Mouse (Mus musculus): ENCODE data around the gene Fancg.
A peak's percentile ranks its signal among the peaks of the same experiment; 100 is the strongest.

Fancg gene

GRCm38 (mm10) chr4:43010161-43011038 is at the start of gene Fancg:
Gene Fancg (minus strand): TSS chr4:43010506.
- peak; percentile 75 to 80 for DNase-seq (ENCODE audit: low spot score in 2 of 2)

DNA sequence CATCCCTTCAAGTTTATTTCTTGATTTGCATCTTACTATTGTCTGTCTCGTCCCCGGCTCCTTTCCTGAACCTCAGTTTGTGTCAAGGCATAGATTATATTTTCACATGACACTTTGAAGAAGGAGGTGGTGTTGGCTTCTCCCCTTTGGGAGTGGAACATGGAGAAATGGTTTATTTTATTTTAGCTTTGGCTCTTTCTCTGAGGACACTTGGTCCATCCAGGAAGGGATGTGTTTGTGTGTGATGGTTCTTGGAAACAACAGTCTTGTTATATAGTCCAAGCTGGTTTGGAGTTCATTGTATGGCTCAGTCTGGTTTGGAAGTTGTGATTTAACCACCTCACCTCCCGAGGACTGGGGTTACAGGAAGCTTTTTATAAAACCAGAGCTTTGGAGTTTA is 49.4 kb upstream of the Fancg start:
- DNase-seq (ENCODE audit: low spot score in 2 of 2) = no peak

DNA sequence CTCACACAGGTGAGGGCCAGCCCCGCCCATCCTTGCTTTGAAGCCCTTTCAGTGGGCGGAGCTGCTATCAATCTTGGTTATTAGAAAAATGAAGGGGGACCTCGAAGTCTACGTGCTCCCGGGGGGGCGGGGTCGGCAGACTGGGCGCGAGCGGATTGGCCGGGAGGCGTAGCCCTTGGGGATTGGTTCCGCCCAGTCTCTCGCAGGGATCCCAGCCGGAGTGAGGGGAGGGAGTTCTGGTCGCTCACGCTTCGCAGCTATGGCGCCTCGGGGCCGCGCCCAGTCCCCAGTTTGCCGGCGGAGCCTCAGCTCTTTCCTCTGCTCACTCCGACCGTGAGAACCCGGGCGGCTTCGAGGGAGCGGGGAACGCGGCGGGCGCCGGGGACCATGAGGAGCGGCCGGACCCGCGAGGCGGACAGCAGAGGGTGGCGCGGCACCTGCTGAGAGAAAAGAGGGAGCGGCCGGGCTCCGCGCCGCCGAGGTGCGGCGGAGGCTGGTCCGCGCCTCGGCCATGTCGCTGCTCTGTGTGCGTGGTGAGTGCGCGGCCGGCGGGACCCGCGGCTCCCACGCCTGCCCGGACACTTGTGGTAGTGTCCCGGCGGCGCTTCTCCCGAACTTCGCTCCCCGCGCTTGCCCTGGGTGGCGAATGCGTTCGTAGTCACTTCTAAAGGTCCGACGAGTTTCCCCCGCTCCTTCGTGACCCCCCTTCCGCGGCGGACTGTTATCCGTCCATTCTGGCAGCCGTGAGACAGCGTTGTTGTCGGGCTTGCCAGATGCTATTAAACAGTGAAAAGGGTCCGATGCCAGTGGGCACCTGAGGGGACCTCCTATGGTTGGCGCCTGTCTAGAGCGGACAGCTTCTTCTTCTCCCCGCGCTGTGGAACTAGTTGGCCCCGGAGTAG is 48.7 kb upstream of the Fancg start, which contains the start of gene Unc13b:
Gene Unc13b, plus strand, starts transcription at position 201 of the 902 bp plus-strand sequence.
- DNase-seq (ENCODE audit: low spot score in 2 of 2) = peak; percentile 84 to 88

GRCm38 (mm10) chr4:43058392-43058752 is 48.1 kb upstream of the Fancg start:
- DNase-seq (ENCODE audit: low spot score in 2 of 2) = no peak

GRCm38 (mm10) chr4:43057654-43058053 is 47.3 kb upstream of the Fancg start:
- DNase-seq (ENCODE audit: low spot score in 2 of 2) = no peak

- DNase-seq (ENCODE audit: low spot score in 2 of 2) = no peak
Observed at GRCm38 (mm10) chr4:43052627-43053026, 42.3 kb upstream of the Fancg start.

DNA sequence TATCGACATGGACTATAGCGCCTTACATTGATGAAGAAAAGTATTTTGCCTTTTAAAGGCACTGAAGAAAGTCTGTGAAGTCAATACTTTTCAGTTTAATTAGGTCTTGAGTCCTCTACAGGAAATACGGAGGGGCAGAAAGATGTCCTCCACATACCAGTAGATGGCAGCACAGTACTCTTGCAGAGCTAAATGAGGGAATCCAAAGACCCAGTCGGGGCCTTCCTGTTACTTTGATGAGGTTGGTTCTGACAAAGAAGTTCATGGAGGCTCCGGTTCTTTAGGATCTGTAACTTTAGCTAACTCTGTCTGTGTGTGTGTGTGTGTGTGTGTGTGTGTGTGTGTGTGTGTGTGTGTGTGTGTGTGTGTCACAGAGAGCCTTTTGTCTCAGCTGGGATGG is 36.9 kb upstream of the Fancg start:
- DNase-seq (ENCODE audit: low spot score in 2 of 2) = peak; percentile 57 to 69

- DNase-seq (ENCODE audit: low spot score in 2 of 2) = no peak
Observed at GRCm38 (mm10) chr4:43046607-43047006, 36.3 kb upstream of the Fancg start.

GRCm38 (mm10) chr4:43045659-43046302 is 35.5 kb upstream of the Fancg start, which contains the start of gene Fam214b:
Gene Fam214b (minus strand): TSS chr4:43046220.
- peak; percentile 97 to 99 for DNase-seq (ENCODE audit: low spot score in 2 of 2)

DNA sequence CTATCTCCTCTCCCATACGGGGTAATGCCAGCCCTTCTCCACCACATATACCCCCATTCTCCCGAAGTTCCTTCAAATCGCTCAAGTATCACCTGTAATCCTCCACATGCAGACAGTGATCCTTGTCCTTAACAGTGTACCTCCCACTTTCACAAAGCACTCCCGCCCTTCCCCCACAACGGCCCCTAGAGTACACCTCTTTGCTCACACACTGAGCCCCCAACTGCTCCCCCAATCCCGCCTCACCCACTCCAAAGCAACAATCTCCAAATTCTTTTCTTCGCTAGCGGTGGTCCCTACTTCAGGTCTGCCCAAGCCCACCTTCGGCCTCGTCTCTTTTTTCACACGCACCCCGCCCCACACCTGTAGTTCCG is 35.0 kb upstream of the Fancg start:
- DNase-seq (ENCODE audit: low spot score in 2 of 2) = no peak

GRCm38 (mm10) chr4:43044673-43045072 is 34.4 kb upstream of the Fancg start:
- no peak for DNase-seq (ENCODE audit: low spot score in 2 of 2)

DNA sequence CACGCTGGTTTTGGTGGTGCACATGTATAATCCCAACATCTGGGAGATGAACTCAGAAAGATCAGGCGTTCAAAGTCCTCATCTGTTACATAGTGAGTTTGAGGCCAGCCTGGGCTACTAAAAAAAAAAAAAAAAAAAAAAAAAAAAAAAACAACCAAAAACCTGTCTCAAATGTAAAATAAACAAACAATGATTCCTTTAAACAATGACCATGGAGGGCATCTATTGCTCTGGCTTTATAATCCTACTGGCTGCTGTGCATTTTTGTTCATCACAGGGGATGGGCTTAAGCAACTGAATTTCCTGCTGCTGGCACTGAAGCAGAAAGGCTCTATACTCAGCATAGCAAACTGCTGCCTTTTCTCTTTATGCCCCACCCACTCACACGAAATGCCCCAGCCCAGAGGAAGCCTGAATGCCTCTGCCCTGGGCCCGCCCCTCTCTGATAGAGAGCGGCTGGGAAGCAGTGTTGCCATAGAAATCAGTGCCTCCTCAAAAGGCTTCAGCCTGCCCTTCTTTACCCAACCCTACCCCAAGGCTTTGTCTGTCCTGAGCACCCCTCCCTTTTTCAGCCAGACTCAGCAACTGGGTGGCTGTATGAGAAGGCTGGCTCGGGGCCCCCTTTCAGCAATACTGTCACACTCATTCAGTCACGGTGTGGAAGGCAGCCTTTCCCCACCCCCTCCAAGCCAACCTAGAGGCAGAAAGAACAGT is 33.5 kb upstream of the Fancg start:
- peak; percentile 61 to 74 for DNase-seq (ENCODE audit: low spot score in 2 of 2)

GRCm38 (mm10) chr4:43040881-43041547 is 30.7 kb upstream of the Fancg start:
- DNase-seq (ENCODE audit: low spot score in 2 of 2) = no peak

- peak; percentile 95 to 97 for DNase-seq (ENCODE audit: low spot score in 2 of 2)
Observed at GRCm38 (mm10) chr4:43040114-43040572, 29.8 kb upstream of the Fancg start.

DNA sequence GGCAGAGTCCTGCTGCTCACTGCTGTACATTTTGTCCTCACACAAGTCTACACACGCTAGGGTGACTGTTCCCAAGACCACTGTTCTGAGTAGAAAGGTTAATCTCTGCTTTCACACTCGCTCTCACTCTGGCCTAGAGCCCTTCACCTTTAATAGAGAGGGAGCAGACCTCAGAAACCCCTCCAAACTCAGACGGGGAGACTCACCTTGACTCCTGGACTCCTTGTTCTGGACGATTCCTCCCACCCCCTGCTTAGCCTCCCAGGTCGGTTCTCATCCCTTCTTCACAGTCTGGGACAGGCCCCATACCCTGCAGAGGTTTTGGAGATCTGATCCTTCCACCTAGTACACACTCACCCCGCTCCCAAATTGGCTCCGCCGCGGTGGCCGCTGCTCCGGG is 29.3 kb upstream of the Fancg start:
- no peak for DNase-seq (ENCODE audit: low spot score in 2 of 2)

- no peak for DNase-seq (ENCODE audit: low spot score in 2 of 2)
Observed at GRCm38 (mm10) chr4:43038567-43039495, 28.5 kb upstream of the Fancg start.

DNA sequence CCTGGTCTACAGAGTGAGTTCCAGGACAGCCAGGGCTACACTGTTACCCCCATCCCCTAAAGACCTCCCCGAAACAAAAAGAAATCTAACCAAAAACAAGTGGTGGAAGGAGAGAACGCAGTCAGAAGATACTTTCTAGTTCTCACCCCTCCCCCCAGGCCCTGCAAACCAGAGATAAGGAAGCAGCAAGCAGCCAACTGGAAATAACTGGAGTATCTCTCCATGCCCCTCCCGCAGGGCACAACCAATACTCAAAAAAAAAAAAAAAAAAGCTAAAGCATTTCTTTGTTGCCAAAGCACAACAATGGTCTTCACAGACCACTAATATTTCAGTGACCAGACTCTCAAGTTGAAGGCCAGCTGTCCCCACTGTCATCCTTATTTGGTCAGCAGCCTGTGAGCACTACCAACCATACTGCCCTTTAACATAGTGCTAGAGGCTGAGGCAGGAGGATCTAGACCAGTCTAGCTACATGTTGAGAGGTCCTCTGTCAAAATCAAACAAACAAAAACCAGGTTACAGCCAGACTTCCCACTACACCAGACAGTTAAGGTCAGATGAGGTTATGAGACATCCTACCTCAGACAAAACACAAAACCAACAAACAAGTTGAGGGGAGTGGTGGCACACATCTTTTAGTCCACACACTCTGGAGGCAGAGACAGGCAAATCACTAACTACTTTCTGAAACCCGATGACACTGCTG is 27.7 kb upstream of the Fancg start:
- no peak for DNase-seq (ENCODE audit: low spot score in 2 of 2)

GRCm38 (mm10) chr4:43036356-43036755 is 26.1 kb upstream of the Fancg start:
- no peak for DNase-seq (ENCODE audit: low spot score in 2 of 2)

DNA sequence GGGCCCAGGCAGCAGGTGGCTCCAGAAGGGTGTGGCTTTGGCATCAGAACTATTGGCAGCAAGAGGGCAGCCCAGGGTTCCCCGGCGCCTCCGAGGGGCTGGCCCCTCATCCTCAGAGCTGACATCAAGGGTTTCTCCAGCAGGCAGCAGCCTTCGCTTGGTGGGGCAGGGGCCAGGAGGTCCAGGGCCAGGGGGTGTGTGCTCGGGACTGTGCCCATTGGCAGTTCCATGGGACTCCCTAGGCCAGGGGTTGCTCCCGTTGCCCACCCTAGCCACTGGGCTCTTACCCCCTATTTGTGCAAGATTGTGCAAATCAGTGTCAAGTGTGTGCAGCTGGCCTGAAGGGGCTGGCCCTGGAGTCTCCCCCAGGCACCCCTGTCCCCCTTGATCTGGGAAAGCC is 25.5 kb upstream of the Fancg start:
- DNase-seq (ENCODE audit: low spot score in 2 of 2) = no peak

Data from urinary bladder, postnatal 4 days (tissue).